Mouse (Mus musculus) layer of hippocampus, postnatal 36 days (tissue): Measurements from ENCODE around the gene Ift20. TPM values are rescaled to one million over a fixed set of nuclear protein-coding genes. Genes with fewer than 3 reads are reported as not detected.

ENCODE experiments used
- DNase-seq, 2 experiments: peaks; one replicate each; pipeline ENCODE4 v3.0.0; 2022
- total RNA-seq, 2 experiments: library from RNA; stranded (reverse); gene quantifications; 2 replicates each; pipeline ENCODE4 v1.2.3; 2021

Gene Ift20
- total RNA-seq = 10 to 100 TPM; 75.1 to 79.0 TPM

DNA sequence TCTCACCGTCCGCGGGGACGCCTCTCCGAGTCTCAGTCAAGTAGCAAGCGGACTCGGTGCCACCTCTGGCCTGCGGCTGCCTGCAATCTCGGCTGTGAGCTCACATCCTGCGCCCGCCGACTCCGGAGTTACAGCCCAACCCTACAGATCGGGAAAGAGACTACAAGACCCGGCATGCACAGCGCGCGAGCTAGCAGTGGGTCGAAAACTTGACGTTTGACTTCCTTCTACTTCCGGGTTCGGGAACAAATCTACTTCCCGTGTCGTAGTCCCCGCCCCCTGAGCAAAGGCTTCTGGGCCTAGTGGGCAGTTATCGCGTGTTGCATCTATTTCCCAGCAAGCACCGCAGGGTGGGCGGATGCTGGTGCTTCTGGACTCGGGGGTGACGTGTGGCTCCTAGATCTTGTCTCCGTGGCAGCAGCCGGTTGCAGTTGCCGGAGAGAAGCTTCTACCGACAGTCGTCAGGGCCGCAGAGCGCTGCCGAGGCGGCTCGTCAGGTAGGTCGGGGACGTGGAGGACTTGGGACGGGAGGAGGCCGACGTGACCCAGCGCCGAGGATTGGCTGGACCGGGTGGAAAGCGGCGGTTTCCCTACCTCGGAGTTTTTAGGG is at the start of gene Ift20, which contains the start of gene Tnfaip1:
Ift20 (plus strand) TSS at position 282 of the 610 bp plus-strand sequence.
Tnfaip1 (minus strand) TSS at position 253 of the 610 bp plus-strand sequence.
- peak; percentile 97 to 98 for DNase-seq

DNA sequence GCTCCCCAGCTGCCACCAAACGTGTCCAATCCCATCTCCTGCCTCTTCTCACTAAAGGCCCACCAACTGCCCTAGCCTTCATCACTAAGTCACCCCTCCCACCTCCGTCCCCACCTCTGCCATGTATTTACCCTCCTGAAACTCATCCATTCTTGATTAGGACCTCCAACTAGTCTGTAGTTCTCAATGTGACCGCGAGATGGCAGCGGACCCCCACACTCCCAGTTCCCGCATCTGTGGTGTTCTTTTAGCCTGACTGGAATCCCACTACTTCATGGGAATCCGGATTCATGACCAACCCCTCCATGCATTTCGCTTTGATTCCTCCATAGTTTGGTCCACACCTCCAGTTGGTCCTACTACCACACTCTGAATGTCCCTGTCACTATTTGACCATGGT is 48.0 kb upstream of the Ift20 start:
- peak; percentile 75 to 77 for DNase-seq

DNA sequence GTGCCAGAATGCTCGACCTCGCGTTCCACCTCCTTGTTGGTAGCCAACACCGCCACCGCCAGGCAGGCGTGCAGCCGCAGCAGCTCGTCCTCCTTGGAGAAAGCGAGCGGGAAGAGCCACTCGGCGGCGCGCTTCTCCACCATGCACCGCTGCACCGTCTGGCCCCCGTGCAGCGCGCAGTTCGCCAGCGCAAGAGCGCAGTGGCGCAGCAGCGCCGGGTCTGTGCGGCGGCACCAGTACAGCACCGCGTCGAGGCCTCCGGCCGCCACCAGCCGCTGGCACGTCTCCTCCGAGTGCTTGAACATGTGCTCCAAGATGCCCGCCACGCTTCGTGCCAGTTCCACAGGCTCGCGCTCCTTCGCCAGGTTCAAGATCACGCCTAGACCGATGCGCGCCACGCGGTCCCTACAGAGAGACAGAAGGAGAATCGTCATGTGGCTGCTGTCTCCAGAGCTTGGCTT is 45.4 kb upstream of the Ift20 start:
- DNase-seq = peak; percentile 49 to 58

DNA sequence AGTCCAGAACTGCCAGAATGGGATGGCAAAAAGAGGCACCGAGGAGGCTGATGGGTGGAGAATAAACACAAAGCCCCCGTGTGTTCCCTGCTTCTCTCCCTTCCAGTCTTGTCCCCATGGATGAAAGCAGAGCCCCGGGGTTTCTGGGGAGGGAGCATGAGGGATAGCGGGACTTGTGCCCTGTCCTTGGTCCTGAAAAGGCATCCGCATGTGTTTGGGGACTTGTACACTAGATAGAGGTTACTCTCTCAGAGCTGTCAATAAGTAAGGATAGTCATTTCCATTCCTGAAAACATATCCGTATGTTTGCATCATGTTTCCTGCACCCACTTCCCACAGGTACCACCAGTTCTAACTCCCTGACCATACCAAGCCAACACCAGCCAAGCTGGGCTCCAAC is 40.3 kb upstream of the Ift20 start:
- no peak for DNase-seq

DNA sequence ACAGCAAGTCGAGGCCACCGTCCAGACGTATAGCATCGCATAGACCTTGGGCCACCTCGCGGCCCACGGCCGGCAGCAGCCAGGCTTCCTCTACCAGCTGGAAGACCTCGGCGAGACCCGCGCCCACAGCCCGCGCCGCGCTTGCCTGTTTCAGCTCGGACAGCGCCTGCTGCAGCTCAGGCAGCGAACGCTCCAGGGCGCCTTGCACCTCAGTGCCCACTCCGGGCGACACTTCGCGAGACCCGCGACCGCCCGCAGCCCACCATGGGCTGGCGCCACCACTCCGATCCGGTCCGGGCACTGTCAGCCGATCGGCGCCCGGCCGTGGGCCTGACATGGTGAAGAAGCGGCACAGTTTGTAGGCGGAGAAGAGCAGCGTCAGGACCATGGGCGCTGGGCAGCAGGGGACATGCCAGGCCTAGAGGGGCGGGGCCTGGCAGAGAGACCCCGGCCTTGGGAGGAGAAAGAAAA is 39.1 kb upstream of the Ift20 start:
- DNase-seq = peak; percentile 37 to 60

DNA sequence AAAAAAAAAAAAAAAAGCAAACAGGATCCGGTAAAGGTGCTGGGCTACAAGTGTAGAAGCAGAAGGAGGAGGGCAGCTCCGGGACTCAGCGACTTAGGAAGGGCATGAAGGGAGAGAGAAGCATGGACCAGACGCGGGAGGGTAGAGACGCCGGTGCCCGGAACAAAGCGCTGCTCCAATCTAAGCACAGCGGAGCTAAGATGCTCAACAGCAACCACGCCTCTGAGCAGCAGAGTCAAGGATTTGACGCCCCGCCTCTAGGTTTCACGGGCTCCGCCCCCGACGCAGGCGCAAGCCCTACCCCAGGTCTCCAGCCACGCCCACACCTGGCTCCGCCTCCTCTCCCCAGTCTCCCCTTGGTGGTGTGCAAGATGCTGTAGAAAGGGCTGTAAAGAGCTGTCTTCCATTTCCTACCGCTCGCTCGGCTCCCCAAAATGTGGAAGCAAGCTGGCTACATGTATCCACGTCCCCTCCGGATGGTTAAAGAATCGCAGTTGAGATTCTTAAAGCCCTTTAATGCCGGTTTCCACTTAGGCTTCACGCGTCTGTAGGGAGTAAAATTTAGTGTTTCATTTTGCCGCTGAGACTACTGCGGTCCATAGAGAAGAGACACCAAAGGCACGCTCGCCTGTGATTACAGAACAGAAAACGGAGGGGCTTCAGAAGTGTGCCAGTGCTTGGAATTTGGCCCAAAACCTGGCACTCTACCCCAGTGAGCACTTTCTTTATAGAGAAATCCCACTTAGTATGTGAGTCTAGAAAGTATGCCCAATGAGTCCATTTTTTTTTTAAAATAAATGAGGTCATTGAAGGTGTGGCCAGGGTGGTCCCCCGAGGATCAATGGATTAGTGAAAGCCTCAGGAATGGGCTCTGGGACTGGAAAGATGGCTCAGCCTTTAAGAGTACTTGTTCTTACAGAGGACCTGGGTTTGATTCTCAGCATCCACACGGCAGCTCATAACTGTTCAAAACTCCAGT is 38.3 kb upstream of the Ift20 start, which contains the start of gene Sarm1:
Sarm1 (minus strand) TSS at position 211 of the 979 bp plus-strand sequence.
- peak; percentile 94 to 95 for DNase-seq

DNA sequence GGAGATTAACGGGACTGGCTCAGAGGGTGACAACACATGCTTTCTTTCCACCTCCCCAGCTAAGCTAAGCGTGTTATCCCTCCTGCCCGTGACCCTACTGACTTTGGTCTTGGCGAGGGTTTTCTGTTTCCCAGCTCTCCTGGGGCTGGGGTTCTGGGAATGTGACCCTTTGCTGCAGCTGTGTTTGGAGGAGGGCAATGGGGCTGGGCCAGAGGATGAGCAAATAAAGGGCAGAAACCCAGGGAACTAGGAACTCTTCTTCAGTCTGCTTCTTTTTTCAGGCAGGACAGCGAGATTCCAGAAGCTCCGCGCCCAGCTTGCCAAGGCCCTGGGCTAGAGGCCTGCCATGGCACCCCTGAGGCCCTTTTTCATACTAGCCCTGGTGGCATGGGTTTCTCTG is 37.2 kb upstream of the Ift20 start, which contains the start of gene Vtn:
Vtn (plus strand) TSS at position 88 of the 400 bp plus-strand sequence.
- DNase-seq = no peak

DNA sequence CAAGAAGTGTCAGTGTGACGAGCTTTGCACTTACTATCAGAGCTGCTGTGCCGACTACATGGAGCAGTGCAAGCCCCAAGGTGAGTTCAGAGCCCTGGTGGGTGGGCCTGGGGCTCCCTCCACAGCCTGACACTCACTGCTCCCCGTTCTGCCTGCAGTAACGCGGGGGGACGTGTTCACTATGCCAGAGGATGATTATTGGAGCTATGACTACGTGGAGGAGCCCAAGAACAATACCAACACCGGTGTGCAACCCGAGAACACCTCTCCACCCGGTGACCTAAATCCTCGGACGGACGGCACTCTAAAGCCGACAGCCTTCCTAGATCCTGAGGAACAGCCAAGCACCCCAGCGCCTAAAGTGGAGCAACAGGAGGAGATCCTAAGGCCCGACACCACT is 36.6 kb upstream of the Ift20 start:
- no peak for DNase-seq

DNA sequence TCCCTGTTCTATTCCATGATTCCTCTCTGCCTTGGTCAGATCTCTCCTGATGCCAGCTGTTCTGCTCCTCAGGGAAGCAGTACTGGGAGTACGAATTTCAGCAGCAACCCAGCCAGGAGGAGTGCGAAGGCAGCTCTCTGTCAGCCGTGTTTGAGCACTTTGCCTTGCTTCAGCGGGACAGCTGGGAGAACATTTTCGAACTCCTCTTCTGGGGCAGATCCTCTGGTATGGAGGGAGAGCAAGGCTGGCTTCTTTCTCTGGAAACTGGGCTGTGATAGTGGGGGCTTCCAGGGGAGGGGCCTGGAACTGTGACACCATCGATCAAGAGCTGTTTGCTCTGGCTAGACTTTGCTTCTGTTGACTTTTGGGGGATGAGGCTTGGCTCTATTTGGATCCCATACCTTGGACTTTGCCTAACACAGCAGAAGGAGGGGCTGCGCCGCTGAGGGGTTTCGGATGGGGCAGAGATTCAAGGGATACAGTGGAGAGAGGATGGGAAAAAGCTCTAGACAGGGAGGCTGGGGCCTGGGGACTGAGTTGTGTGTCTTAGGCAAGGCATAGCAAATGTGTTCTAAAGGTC is 35.4 kb upstream of the Ift20 start:
- DNase-seq = no peak

DNA sequence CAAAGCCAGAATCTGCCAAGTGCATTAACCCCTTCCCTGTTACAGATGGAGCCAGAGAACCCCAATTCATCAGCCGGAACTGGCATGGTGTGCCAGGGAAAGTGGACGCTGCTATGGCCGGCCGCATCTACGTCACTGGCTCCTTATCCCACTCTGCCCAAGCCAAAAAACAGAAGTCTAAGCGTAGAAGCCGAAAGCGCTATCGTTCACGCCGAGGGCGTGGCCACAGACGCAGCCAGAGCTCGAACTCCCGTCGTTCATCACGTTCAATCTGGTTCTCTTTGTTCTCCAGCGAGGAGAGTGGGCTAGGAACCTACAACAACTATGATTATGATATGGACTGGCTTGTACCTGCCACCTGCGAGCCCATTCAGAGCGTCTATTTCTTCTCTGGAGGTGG is 34.6 kb upstream of the Ift20 start:
- no peak for DNase-seq

DNA sequence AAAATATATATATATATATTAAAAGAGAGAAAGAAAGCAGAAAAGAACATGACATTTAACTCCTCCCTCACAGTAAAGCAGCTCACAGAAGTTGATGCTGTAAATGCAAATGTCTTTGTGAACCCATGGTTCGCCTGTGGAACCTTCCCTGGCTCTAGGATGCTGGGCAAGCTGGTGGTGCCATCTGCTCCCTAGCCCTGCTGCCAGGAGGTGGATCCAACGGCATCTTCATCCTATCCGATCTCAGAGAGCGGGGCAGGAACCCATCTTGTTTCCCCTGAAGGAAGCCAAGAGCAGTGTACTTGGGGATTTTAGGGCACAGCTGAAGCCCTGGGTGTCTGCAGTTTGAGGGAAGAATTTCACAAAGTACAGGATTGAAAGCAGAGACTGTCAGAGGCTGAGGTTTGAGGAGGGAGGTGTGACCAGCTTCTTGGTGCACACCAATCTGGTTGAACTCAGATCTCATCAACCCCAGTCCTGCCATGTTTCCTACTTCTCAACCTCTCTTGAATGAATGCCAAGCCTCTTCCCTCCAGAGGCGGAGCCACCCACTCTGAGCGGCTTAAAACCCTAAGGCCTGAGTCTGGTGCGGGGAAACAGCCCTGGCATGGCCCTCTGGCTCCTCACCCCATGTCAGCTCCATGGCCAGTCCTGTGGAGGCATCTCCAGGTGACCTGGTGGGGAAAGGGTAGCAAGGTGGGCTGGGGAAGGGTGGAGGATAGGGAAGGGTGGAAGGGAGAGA is 33.1 kb upstream of the Ift20 start, which contains the start of gene Sebox:
Sebox (plus strand) TSS at position 539 of the 742 bp plus-strand sequence.
- peak; percentile 47 to 69 for DNase-seq

DNA sequence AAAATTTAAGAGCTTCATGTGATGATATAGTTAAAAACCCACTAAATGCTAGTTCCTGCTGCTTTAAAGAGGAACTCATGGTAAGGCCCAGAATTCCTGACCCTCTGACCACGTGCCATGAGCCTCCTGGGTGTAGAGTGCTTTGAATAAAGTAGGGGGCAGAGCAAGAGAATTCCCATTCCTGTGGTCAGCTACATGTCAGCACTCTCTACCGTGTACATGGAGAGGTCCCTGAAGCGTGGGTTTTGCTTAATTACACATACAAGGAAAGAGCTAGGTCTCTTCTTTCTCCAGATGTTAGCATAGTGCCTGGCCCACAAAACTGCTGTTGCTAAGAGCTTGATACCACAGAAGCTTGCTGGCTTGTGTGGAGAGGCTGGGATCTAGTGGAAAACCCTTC is 30.7 kb upstream of the Ift20 start:
- DNase-seq = no peak

DNA sequence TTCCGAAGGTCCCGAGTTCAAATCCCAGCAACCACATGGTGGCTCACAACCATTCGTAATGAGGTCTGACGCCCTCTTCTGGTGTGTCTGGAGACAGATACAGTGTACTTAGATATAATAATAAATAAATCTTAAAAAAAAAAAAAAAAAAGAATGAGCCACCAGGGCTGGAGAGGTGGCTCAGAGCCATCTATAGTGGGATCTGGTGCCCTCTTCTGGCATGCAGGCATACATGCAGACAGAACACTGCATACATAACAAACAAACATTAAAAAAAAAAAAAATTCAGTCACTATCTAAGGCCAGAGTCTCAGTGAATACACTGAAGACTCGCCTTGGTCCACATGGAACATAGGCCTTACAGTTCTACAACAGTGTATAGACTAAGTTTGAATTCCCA is 27.0 kb upstream of the Ift20 start:
- no peak for DNase-seq

DNA sequence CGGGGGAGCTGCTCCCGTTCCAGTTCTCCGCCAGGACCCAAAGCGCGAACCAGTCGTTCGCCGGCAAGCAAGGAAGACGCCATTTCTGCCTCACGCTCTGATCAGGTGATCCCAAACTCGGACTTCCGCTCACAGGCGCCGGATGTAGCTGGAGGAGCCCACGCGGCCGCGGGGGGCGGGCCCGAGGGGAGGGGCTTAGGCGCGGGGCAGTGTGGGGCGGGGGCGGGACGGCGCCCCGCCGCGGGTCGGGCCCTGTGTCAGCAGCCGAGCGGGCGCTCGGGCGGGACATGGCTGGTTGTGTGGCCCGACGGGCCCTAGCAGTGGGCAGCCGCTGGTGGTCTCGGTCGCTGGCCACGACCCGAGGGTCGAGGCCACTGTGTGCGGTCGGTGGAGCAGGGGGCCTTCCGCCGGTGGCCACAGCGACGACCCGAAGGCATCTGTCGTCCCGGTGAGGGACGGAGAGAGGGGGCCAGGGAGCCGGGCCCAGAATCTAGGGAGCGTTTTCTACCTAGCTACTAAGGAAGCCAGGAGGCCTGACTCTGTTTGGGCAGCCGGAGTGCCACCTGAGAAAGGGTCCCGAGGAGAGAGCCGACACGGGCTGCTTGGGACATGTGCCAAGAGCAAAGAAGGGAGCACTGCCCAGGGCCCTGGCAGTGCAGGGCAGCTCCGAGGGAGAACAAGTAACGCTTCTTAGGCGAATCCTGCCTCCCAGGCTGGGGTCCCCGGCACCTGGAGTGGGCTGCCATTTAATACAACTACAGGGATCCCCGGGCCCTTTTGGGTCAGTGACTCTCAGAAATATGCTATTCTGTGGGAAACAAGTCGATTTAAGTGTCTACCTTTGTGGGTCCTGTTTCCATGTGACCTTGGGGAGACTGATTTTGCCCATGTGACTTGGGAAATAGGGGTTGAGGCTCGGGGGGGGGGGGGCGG is 23.9 kb upstream of the Ift20 start, which contains the start of the genes Tmem199 and Poldip2:
Tmem199 (minus strand) TSS at position 148 of the 933 bp plus-strand sequence.
Poldip2 (plus strand) TSS at position 169 of the 933 bp plus-strand sequence.
- DNase-seq = peak; percentile 86 to 87

DNA sequence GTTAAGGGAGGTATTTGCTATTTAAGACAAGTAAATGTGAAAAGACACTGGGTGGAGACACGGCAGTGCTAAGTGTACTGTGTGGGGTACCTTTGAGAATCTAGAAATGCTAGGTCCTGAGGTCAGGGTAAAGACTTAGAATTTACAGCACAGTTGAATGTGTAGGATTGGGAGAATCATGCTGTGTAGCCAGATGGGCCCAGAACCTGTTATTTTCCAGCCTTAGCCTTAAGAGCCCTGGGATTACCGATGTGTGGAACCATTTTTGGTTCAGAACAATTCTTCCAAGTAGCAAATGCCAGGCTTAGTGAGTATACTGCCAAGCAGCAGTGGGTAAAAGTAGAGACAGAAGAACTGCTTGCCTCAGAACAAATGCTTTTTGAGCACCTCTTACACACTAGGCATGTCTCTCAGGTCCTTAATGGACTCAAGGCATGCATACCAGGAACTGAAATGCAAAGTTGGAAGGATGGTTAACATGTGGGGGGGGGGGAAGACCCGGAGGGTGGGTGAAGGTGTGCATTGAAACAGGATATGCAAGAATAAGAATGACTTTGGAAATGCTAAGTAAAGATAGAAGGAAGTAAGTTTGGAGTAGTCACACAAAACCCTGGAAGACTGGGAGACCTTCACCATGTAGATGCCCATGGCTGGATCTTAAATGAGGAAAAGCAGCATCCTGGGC is 22.9 kb upstream of the Ift20 start:
- DNase-seq = no peak

DNA sequence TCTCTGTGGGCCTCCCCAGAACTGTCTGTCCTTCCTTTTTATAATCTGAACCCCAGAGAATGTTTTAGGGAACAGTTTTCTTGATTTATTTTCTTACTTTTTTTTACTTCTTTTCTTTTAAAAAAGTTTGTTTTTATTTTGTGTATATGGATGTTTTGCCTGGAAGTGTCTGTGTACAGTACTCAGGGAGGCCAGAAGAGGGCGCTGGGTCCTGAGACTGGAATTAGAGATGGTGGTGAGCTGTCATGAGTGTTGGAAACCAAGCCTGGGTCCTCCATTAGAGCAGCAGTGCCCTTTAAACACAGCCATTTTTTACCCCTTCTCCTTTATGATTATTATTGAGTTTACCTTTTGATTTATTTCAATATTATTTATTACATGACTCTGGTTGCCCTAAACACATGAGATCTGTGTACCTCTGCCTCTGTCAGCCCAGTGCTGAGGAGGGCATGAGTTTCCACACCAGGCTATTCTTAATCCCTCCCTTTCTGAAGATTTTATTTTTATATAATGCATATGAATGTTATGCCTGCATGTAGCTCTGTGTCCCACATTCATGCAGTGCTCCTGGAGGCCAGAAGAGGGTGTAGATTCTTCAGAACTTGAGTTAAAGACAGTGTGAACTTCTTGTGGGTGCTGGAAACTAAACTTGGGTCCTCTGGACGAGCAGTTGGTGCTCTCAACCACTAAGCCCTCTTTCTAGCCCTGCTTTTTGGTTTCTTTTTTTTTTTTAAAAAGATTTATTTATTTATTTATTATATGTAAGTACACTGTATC is 20.4 kb upstream of the Ift20 start:
- no peak for DNase-seq

DNA sequence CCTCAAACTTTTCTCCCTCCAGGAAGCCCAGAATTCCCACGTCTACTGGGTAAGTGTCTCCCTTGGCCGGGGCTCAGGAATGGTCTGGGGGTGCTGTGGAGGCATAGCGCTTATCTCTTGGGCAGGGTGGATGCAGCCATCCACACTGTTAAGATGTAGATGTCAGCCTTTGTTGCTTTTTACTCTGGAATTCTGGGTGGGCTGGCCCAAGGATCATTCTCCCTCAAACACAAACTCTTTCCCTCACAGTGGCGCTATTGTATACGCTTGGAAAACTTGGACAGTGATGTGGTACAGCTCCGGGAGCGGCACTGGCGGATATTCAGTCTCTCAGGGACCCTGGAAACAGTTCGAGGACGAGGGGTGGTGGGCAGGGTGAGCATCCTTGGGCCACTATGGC is 17.2 kb upstream of the Ift20 start:
- DNase-seq = no peak

DNA sequence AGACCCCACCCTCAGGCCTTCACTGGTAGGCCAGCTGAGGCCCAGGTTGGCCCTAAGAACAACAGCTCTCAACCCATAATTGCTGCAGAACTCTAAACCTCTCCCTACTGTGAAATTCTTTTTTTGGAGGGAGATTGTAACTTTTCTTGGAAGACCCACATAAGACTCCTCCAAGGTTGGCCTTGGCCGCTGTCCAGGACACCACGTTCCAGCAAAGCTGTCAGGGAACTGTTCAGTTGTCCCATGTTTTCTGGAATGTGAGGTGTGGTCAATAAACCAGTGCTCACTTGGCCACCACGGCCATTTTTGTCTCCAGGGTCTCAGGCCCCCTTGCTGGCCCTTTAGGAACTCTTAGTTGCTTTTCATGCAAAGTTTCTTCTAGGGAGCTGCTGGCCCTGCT is 14.3 kb upstream of the Ift20 start:
- DNase-seq = no peak

DNA sequence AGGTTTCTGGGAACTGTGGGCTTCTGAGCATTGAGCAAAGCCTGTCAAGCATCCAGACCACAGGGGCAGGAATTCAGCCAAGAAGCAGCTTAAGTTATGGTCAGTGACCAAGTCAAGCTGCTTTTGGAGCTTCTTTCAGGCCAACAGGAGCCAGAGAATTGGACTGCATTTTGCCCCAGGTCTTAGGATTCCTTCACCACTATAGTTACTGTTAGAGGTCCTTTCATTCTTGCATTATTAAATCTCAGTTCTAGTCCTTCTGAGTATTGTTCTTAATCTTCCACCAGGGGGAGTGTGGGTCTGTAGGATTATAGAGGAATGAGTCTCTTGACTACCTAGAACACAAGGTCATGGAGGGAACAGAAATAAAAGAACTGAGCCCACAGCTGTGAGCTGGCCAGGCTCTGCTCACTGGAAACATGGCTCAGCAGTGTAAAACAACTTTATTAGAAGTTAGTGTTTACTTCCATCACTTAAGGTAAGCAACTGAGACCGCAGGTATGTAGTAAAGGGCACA is 13.6 kb upstream of the Ift20 start:
- no peak for DNase-seq
